In the genomic region with DNA sequence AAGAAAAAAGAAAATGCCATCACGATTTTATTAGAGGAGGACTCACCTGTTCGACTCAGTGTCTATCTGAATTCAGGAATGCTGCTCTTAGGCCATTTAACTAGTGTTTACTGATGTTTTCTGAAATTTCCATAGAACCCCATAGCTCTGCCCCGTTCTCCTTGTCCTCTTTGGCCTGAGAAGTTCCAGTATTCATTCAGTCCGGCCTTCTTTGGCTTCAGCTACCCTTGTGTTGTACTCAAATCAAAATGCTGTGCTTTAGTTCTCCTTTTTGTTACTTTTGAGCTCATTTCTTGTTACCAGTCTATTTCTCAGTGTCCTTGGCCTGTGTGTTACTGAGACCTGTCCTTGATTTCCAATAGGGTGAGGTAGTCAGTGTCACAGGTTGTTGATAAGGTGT, we compare ENCODE assay signal across 15 mouse cellular contexts. TPM values are rescaled to one million over a fixed set of nuclear protein-coding genes. Genes with fewer than 3 reads are reported as not detected.
DNase-seq lines count a peak whose midpoint lies in the region; ATAC-seq and TF ChIP-seq lines count a peak whose summit lies in the region.
"Had no signal": no experiment of that assay in that cellular context is flagged by ENCODE, and none has a peak within 500 bp of the region (broad histone marks: within the 10 kb centered on the region; RNA-seq: fewer than 3 reads in every experiment).

No protein-coding gene starts in this region.

- peak overlapping the region; percentile 55; the same call in 1 of the 2 replicates for H3K4me2 ChIP-seq in heart, postnatal 0 days (ENCODE audit: low read depth, low read length)
- H3K4me2 ChIP-seq in lung, embryonic 15.5 days: peak overlapping the region; percentile 54; the same call in 1 of the 2 replicates

- no peak overlapping the region for H3K9ac ChIP-seq in heart, postnatal 0 days (replicated peaks; ENCODE audit: low read depth, low read length)
- no peak overlapping the region for H3K9ac ChIP-seq in lung, embryonic 15.5 days

- ATAC-seq in heart, postnatal 0 days (ENCODE audit: insufficient read depth, low read depth): no peak
- no peak for ATAC-seq in lung, embryonic 15.5 days (ENCODE audit: borderline replicate concordance, extremely low read depth, low FRiP score, low TSS enrichment)
- ATAC-seq in frontal cortex, adult (ENCODE audit: low TSS enrichment): no peak

- 73% methylated on average over 4 of the region's 4 CpGs for WGBS in heart, postnatal 0 days
- 71% methylated on average over 4 of the region's 4 CpGs for WGBS in lung, embryonic 15.5 days
- 77% methylated on average over 3 of the region's 4 CpGs for WGBS in macrophage (ENCODE audit: missing documents)

- H3K27me3 ChIP-seq in heart, postnatal 0 days (ENCODE audit: control insufficient read depth, insufficient read depth, low read length): no peaks in the 10 kb centered on the region
- H3K27me3 ChIP-seq in lung, embryonic 15.5 days: no peaks in the 10 kb centered on the region
- H3K27me3 ChIP-seq: limb, embryonic 12.5 days; neural tube, embryonic 12.5 days had no signal

- H3K79me2 ChIP-seq in macrophage (ENCODE audit: inconsistent target): no peaks in the 10 kb centered on the region

- H3K9me3 ChIP-seq in heart, postnatal 0 days (replicated peaks; ENCODE audit: control insufficient read depth, low read length): no peaks in the 10 kb centered on the region
- H3K9me3 ChIP-seq in lung, embryonic 15.5 days: no peaks in the 10 kb centered on the region
- H3K9me3 ChIP-seq: limb, embryonic 12.5 days; neural tube, embryonic 12.5 days had no signal

- no peak overlapping the region for H3K27ac ChIP-seq in heart, postnatal 0 days (ENCODE audit: low read depth)
- H3K27ac ChIP-seq in lung, embryonic 15.5 days: no peak overlapping the region; the same call in 1 of the 2 replicates
- no peak overlapping the region for H3K27ac ChIP-seq in macrophage

- TF ChIP-seq EP300 in heart, postnatal 0 days (IDR thresholded peaks at IDR 0.05; ENCODE audit: low read depth): no peak

- H3K4me3 ChIP-seq in heart, postnatal 0 days (ENCODE audit: low read depth, low read length): 0 out of 2 replicates have a peak overlapping the region, but pooled peaks have one; percentile 98
- H3K4me3 ChIP-seq in lung, embryonic 15.5 days: peak overlapping the region; percentile 96; the same call in 1 of the 2 replicates
- peak overlapping the region; percentile 80; the same call in 1 of the 2 replicates for H3K4me3 ChIP-seq in macrophage (ENCODE audit: inconsistent target)

- H3K4me1 ChIP-seq in heart, postnatal 0 days (ENCODE audit: control insufficient read depth, insufficient read depth): no peaks in the 10 kb centered on the region
- peaks cover 9% of the 10 kb centered on the region; the same call in 1 of the 2 replicates for H3K4me1 ChIP-seq in lung, embryonic 15.5 days
- H3K4me1 ChIP-seq: limb, embryonic 12.5 days; neural tube, embryonic 12.5 days had no signal

- no peaks in the 10 kb centered on the region for H3K36me3 ChIP-seq in heart, postnatal 0 days (replicated peaks; ENCODE audit: control insufficient read depth, insufficient read depth, low read length)
- no peaks in the 10 kb centered on the region for H3K36me3 ChIP-seq in lung, embryonic 15.5 days
- no peaks in the 10 kb centered on the region for H3K36me3 ChIP-seq in macrophage (ENCODE audit: inconsistent target)
- H3K36me3 ChIP-seq: limb, embryonic 12.5 days; neural tube, embryonic 12.5 days had no signal

- no peak for TF ChIP-seq CTCF in heart, postnatal 0 days (IDR thresholded peaks at IDR 0.05; ENCODE audit: low read depth)

- DNase-seq in heart, postnatal 0 days (ENCODE audit: low spot score): no peak
- no peak for DNase-seq in heart, adult 11 months
- no peak for DNase-seq in lung, postnatal 10 days
- DNase-seq in adipocyte (ENCODE audit: low spot score): peak; percentile 55
- no peak for DNase-seq in gastrocnemius, postnatal 25 days

RNA-seq across cellular contexts. Expression of a gene that starts 0.9 kb away (rescaled TPM):
- total RNA-seq in heart, postnatal 0 days (2014; rRNA removed; ENCODE audit: low replicate concordance): 9.6 and 12.9 TPM in 2 replicates
- 19.5 and 20.6 TPM in 2 replicates for polyA plus RNA-seq in heart, postnatal 0 days (2015; fragmentation: Nextera tagmentation; extraction: Ambion mirVana)
- polyA plus RNA-seq in lung, embryonic 15.5 days (2015; fragmentation: Nextera tagmentation; extraction: Ambion mirVana): 19.4 and 22.9 TPM in 2 replicates
- 10 to 100 TPM; 23.0 to 90.8 (median 53.1) TPM for total RNA-seq in macrophage (2018; cell fraction: chromatin; rRNA removed)
- 10 to 100 TPM; 30.8 to 45.8 (median 36.2) TPM for total RNA-seq in macrophage (2018; cell fraction: cytosol; rRNA removed)
- 10 to 100 TPM; 28.3 to 99.1 (median 66.2) TPM for total RNA-seq in macrophage (2018; cell fraction: nucleus; rRNA removed)
- polyA plus RNA-seq in macrophage (2018): 31.0 to 39.1 TPM (median 35.3 TPM) in 3 replicates
- total RNA-seq in gastrocnemius, postnatal 25 days (2021): 1 to 10 TPM; 3.6 to 4.6 TPM

RNA-seq across cellular contexts. Expression of a gene that starts 42.7 kb away (rescaled TPM):
- not detected in 2 replicates for total RNA-seq in heart, postnatal 0 days (2014; rRNA removed; ENCODE audit: low replicate concordance)
- polyA plus RNA-seq in heart, postnatal 0 days (2015; fragmentation: Nextera tagmentation; extraction: Ambion mirVana): 0.07 and 0.11 TPM in 2 replicates
- 2.3 and 3.0 TPM in 2 replicates for polyA plus RNA-seq in lung, embryonic 15.5 days (2015; fragmentation: Nextera tagmentation; extraction: Ambion mirVana)
- not detected for total RNA-seq in macrophage (2018; cell fraction: chromatin; rRNA removed)
- not detected for total RNA-seq in macrophage (2018; cell fraction: cytosol; rRNA removed)
- total RNA-seq in macrophage (2018; cell fraction: nucleus; rRNA removed): not detected
- polyA plus RNA-seq in macrophage (2018): not detected in 3 replicates
- not detected for total RNA-seq in gastrocnemius, postnatal 25 days (2021)
- total RNA-seq: common myeloid progenitor, adult 5-6 weeks; heart, adult 18-20 months had no signal
- polyA plus RNA-seq: erythroblast, embryonic 14.5 days; midbrain, embryonic 11.5 days had no signal

RNA-seq across cellular contexts. Expression of a gene that starts 48.7 kb away (rescaled TPM):
- not detected in 2 replicates for total RNA-seq in heart, postnatal 0 days (2014; rRNA removed; ENCODE audit: low replicate concordance)
- not detected in 2 replicates for polyA plus RNA-seq in heart, postnatal 0 days (2015; fragmentation: Nextera tagmentation; extraction: Ambion mirVana)
- not detected in 2 replicates for polyA plus RNA-seq in lung, embryonic 15.5 days (2015; fragmentation: Nextera tagmentation; extraction: Ambion mirVana)
- not detected for total RNA-seq in macrophage (2018; cell fraction: chromatin; rRNA removed)
- total RNA-seq in macrophage (2018; cell fraction: cytosol; rRNA removed): not detected
- not detected for total RNA-seq in macrophage (2018; cell fraction: nucleus; rRNA removed)
- polyA plus RNA-seq in macrophage (2018): not detected in 3 replicates
- not detected for total RNA-seq in gastrocnemius, postnatal 25 days (2021)
- total RNA-seq: common myeloid progenitor, adult 5-6 weeks; heart, adult 18-20 months had no signal
- polyA plus RNA-seq: erythroblast, embryonic 14.5 days; frontal cortex, adult 2 months; limb, embryonic 12.5 days; midbrain, embryonic 11.5 days; neural tube, embryonic 12.5 days had no signal
